Mouse (Mus musculus): ENCODE data around the gene B3gntl1. TPM values are rescaled to one million over a fixed set of nuclear protein-coding genes. Genes with fewer than 3 reads are reported as not detected.
"Not testable (repeated sequence)": the region's sequence is repeated elsewhere in the genome, so short reads cannot be mapped to it uniquely, and the experiment has no call there.

Gene B3gntl1
- polyA plus RNA-seq, 1 experiment from 2014 or later: 9.1 TPM

DNA sequence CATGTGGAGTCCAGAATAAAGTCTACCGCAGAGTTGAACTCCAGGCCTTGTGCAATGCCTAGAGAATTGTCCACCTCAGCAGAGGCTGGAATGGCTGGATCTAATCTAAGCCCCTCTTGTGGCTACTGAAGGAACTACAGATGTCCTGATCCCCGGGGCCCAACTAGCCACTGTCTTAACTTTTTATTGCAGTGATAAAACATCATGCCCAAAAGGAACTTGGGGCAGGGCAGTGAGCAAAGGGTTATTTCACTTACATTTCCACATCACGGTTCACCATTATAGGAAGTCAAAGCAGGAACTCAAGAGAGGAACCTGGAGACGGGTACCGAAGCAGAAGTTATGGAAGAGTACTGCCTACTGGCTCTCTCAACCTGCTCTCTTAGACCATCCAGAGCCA is 7.8 kb upstream of the B3gntl1 start:
- no peak overlapping the region for H3K4me2 ChIP-seq (replicated peaks)
- H3K4me3 ChIP-seq: no peak overlapping the region
- H3K9ac ChIP-seq: no peak overlapping the region
- H3K4me1 ChIP-seq: no peaks in the 10 kb centered on the region
- ATAC-seq (ENCODE audit: insufficient number of reproducible peaks, insufficient read depth, low FRiP score, low TSS enrichment): no peak
- WGBS: 79% methylated on average over 5 of the region's 5 CpGs
- no peaks in the 10 kb centered on the region for H3K9me3 ChIP-seq
- H3K27ac ChIP-seq: no peak overlapping the region
- H3K36me3 ChIP-seq: no peaks in the 10 kb centered on the region
- no peaks in the 10 kb centered on the region for H3K27me3 ChIP-seq

DNA sequence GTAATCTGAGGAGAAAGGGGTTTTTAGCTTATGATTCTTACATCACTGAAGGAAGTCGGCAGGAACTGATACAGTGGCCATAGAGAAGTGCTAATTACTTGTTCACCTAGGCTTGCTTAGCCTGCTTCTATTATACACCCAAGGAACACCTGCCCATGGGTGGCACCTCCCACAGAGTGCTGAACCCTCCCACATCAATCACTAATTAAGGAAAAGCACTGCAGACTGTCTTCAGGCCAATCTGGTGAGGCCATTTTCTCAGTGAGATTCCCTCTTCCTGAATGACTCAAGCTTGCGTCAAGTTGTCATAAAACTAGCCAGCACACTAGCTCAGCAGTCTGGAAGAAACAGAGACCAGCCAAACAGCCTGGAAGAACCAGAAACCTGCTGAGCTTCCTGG is 6.6 kb upstream of the B3gntl1 start:
- no peak for ATAC-seq (ENCODE audit: insufficient number of reproducible peaks, insufficient read depth, low FRiP score, low TSS enrichment)
- WGBS: 81% methylated on average over 2 of the region's 2 CpGs
- no peak overlapping the region for H3K27ac ChIP-seq
- H3K9me3 ChIP-seq: no peaks in the 10 kb centered on the region
- no peaks in the 10 kb centered on the region for H3K27me3 ChIP-seq
- no peak overlapping the region for H3K9ac ChIP-seq
- no peaks in the 10 kb centered on the region for H3K4me1 ChIP-seq
- no peaks in the 10 kb centered on the region for H3K36me3 ChIP-seq
- no peak overlapping the region for H3K4me3 ChIP-seq
- no peak overlapping the region for H3K4me2 ChIP-seq (replicated peaks)

DNA sequence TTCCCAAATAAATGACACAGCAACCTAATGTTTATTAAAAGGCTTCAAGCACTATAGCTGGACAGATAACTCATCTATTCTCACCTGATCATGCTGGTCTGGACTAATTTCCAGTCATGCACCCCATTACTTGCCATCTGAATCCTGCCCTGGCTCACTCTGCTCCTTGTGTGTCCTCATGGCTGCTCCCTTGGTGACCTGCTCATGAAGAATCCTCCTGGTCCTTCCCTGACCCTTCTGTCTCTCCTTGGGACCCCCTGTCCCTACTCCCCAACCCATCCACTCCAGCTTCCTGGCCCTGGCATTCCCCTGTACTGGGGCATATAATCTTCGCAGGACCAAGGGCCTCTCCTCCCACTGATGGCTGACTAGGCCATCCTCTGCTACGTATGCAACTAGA is 3.9 kb upstream of the B3gntl1 start:
- H3K36me3 ChIP-seq: no peaks in the 10 kb centered on the region

DNA sequence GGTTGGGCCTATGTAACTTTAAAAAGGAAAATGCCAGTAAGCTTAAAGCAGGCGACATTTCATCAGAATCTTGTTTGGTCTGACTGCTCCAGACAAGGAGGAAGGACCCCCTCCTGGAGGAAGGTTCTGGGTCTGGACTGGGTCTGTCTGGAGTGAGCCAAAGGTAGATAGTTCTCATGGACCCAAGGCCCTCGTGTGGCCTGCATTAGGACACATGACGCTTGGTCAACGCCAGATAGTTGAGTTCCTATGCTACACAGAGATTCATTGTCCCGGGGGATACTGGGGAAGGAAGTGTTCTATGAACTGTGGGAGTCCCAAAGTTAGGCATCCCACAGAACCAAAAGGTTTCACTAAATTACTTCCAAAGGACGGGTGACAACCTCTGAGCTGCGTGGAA is 676 bp upstream of the B3gntl1 start:
- 0 out of 2 replicates have a peak, but pooled peaks cover 2% of the 10 kb centered on the region for H3K4me1 ChIP-seq
- WGBS: 64% methylated on average over 7 of the region's 7 CpGs
- H3K27me3 ChIP-seq: no peaks in the 10 kb centered on the region
- peak overlapping the region; percentile 80 for H3K27ac ChIP-seq
- H3K9me3 ChIP-seq: no peaks in the 10 kb centered on the region
- peak overlapping the region; percentile 77 for H3K4me2 ChIP-seq (replicated peaks)
- peak overlapping the region; percentile 73; the same call in 1 of the 2 replicates for H3K9ac ChIP-seq
- ATAC-seq (ENCODE audit: insufficient number of reproducible peaks, insufficient read depth, low FRiP score, low TSS enrichment): no peak
- H3K4me3 ChIP-seq: peak overlapping the region; percentile 69
- peaks cover 3% of the 10 kb centered on the region; the same call in 1 of the 2 replicates for H3K36me3 ChIP-seq

More for the DNA sequence above, 3.9 kb upstream of the B3gntl1 start:
- H3K9ac ChIP-seq: no peak overlapping the region
- no peaks in the 10 kb centered on the region for H3K9me3 ChIP-seq
- no peak overlapping the region for H3K4me3 ChIP-seq
- H3K4me1 ChIP-seq: 0 out of 2 replicates have a peak, but pooled peaks cover 2% of the 10 kb centered on the region
- no peak overlapping the region for H3K27ac ChIP-seq
- ATAC-seq (ENCODE audit: insufficient number of reproducible peaks, insufficient read depth, low FRiP score, low TSS enrichment): no peak
- no peaks in the 10 kb centered on the region for H3K27me3 ChIP-seq
- 91% methylated on average over 2 of the region's 2 CpGs for WGBS
- H3K4me2 ChIP-seq (replicated peaks): no peak overlapping the region

DNA sequence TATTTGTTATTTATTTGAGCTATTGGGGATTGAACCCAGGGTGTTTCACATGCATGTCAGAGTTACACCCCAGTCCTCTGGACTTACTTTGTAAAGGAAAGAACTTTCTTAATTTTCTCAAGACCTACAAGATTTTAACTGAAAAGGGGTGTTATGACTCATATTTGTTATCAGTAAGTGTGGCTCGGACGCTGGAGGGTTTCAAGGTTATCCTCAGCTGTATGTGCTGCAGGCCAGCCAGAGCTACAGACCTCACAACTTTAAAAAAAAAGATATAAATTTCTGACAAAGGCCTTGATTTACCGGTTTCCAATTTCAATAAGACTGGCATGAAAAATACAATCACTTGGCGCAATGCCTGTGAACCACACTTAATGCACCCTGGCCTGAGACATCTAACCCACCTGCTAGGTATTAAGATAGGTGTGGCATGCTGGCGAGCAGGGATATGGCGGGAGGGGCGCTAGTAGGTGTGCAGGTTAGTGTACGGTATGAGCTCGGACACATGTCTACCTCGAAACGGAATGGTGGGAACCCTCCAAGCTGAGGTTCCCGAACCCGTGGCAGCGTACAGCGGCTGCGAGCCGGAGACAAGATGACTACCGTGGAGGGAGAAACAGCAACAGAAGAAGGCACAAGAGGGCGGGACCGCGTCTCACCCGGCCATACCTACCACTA is 502 bp downstream of the B3gntl1 start:
- peak; percentile 62 for ATAC-seq (ENCODE audit: insufficient number of reproducible peaks, insufficient read depth, low FRiP score, low TSS enrichment)
- WGBS: 3% methylated on average over 22 of the region's 22 CpGs
- Histone ChIP-seq H3K4me3 (peak overlapping the region; percentile 69), H3K9ac (peak overlapping the region; percentile 73), H3K4me2 (replicated peaks) (peak overlapping the region; percentile 77), H3K36me3 (peaks cover 3% of the 10 kb centered on the region; the same call in 1 of the 2 replicates), H3K27me3 (no peaks in the 10 kb centered on the region), H3K4me1 (0 out of 2 replicates have a peak, but pooled peaks cover 2% of the 10 kb centered on the region), H3K9me3 (no peaks in the 10 kb centered on the region), H3K27ac (peak overlapping the region; percentile 92)

DNA sequence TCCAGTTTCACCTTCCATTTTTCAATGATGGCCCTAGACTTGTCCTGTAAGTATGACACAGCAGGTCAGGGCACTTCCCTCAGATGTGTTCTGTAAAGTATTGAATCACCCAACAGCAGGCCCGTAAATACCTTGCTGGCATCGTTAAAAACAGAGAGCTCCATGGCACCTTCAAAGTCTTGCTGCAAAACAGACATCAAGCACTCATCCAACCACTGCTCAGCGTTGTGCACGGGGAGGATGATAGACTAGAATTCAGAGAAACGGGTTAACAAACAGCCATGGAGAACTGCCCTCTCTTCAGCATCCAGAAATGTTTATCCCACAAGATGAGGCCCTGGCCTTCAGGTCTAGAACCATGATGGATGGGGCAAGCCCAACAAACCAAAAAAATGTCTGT is 2.0 kb downstream of the B3gntl1 start:
- no peak for ATAC-seq (ENCODE audit: insufficient number of reproducible peaks, insufficient read depth, low FRiP score, low TSS enrichment)
- Histone ChIP-seq H3K4me3 (no peak overlapping the region), H3K9ac (no peak overlapping the region), H3K27ac (no peak overlapping the region), H3K9me3 (no peaks in the 10 kb centered on the region), H3K36me3 (peaks cover 3% of the 10 kb centered on the region; the same call in 1 of the 2 replicates), H3K4me2 (replicated peaks) (no peak overlapping the region), H3K27me3 (no peaks in the 10 kb centered on the region), H3K4me1 (0 out of 2 replicates have a peak, but pooled peaks cover 2% of the 10 kb centered on the region)
- WGBS: 91% methylated on average over 5 of the region's 5 CpGs

DNA sequence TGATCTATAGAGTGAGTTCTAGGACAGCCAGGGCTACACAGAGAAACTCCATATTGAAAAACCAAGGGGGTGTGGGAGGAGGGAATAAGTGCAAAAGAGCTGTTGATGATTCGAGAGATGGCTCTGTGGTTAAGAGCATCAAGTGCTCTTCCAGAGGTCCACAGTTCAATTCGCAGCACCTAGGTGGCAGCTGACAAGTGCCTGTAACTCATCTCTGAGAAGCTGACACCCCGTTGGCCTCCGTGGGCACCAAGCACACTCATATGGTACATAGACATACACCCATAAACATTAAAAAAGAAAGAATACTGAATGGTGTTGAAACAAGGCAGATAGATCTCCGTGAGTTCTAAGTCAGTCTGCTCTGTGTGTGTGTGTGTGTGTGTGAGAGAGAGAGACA is 4.2 kb downstream of the B3gntl1 start:
- H3K4me2 ChIP-seq (replicated peaks): no peak overlapping the region
- H3K4me1 ChIP-seq: 0 out of 2 replicates have a peak, but pooled peaks cover 2% of the 10 kb centered on the region
- no peaks in the 10 kb centered on the region for H3K9me3 ChIP-seq
- peaks cover 13% of the 10 kb centered on the region for H3K36me3 ChIP-seq
- no peak for ATAC-seq (ENCODE audit: insufficient number of reproducible peaks, insufficient read depth, low FRiP score, low TSS enrichment)
- no peaks in the 10 kb centered on the region for H3K27me3 ChIP-seq
- no peak overlapping the region for H3K27ac ChIP-seq
- no peak overlapping the region for H3K9ac ChIP-seq
- 94% methylated on average over 5 of the region's 5 CpGs for WGBS
- no peak overlapping the region for H3K4me3 ChIP-seq

DNA sequence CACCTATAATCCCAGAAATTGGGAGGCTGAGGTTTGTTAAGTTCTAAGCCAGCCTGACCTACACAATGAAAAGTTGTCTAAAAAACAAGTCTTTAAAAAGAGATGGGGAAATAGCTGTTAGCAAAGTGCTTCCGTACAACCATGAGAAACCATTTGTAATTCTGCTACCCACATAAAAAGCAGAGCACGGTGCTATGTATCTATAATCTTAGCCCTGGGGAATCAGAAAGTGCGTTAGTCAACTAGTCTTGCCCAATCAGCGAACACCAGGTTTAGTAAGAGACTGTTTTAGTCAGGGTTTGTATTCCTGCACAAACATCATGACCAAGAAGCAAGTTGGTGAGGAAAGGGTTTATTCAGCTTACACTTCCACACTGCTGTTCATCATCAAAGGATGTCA is 5.4 kb downstream of the B3gntl1 start:
- no peaks in the 10 kb centered on the region for H3K4me1 ChIP-seq

DNA sequence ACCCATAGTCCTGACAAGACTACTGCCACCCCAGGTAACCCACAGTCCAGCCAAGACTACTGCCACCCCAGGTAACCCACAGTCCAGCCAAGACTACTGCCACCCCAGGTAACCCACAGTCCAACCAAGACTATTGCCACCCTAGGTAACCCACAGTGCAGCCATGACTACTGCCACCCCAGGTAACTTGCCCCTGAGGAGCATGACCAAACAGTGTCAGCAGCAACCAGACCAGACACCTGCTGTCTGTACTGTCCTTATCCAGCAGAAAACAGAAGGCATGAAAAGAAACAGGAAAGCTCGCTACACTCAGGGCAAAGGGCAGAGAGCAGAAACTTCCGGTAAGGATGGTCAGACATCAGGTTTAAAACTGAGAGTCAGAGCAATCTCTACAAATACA is 11.8 kb downstream of the B3gntl1 start:
- H3K27me3 ChIP-seq: no peaks in the 10 kb centered on the region
- H3K9me3 ChIP-seq: no peaks in the 10 kb centered on the region
- peaks cover 9% of the 10 kb centered on the region for H3K36me3 ChIP-seq
- H3K27ac ChIP-seq: no peak overlapping the region
- WGBS: 84% methylated on average over 2 of the region's 2 CpGs
- no peak overlapping the region for H3K4me3 ChIP-seq
- no peaks in the 10 kb centered on the region for H3K4me1 ChIP-seq
- H3K4me2 ChIP-seq (replicated peaks): no peak overlapping the region
- no peak overlapping the region for H3K9ac ChIP-seq
- no peak for ATAC-seq (ENCODE audit: insufficient number of reproducible peaks, insufficient read depth, low FRiP score, low TSS enrichment)

More for the DNA sequence above, 5.4 kb downstream of the B3gntl1 start:
- H3K27me3 ChIP-seq: no peaks in the 10 kb centered on the region
- peaks cover 13% of the 10 kb centered on the region for H3K36me3 ChIP-seq
- no peak for ATAC-seq (ENCODE audit: insufficient number of reproducible peaks, insufficient read depth, low FRiP score, low TSS enrichment)
- H3K4me2 ChIP-seq (replicated peaks): no peak overlapping the region
- 87% methylated on average over 4 of the region's 4 CpGs for WGBS
- no peaks in the 10 kb centered on the region for H3K9me3 ChIP-seq
- H3K27ac ChIP-seq: no peak overlapping the region
- H3K9ac ChIP-seq: no peak overlapping the region
- H3K4me3 ChIP-seq: no peak overlapping the region

DNA sequence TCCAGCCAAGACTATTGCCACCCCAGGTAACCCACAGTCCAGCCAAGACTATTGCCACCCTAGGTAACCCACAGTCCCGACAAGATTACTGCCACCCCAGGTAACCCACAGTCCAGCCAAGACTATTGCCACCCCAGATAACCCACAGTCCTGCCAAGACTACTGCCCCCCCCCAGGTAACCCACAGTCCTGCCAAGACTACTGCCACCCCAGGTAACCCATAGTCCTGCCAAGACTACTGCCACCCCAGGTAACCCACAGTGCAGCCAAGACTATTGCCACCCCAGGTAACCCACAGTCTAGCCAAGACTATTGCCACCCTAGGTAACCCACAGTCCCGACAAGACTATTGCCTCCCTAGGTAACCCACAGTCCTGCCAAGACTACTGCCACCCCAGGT is 12.3 kb downstream of the B3gntl1 start:
- not testable (repeated sequence) for H3K4me1 ChIP-seq; ATAC-seq (ENCODE audit: insufficient number of reproducible peaks, insufficient read depth, low FRiP score, low TSS enrichment)
- WGBS: 87% methylated on average over 2 of the region's 2 CpGs

DNA sequence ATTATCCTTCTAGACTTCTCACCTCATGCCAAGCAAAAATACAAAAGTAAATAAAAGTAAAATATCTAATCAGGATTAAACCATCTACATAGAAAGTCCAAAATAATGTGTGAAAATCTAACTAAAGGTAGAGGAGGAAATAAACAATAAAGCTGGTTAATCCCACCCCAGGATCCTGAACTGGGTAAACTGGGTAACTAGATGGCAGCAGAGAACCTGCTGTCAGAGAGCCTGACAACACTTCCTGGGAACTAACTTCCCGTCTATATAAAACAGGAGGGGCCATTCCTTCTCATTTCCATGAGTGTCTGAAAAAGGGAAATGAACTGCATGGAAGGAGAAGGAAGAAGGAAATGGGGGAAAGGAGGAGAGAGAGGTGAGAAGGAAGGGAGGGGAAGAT is 14.8 kb downstream of the B3gntl1 start:
- Histone ChIP-seq H3K4me3 (no peak overlapping the region), H3K4me1 (0 out of 2 replicates have a peak, but pooled peaks cover 2% of the 10 kb centered on the region), H3K9ac (no peak overlapping the region), H3K36me3 (0 out of 2 replicates have a peak, but pooled peaks cover 2% of the 10 kb centered on the region), H3K9me3 (no peaks in the 10 kb centered on the region), H3K4me2 (replicated peaks) (no peak overlapping the region), H3K27me3 (no peaks in the 10 kb centered on the region), H3K27ac (no peak overlapping the region)
- no peak for ATAC-seq (ENCODE audit: insufficient number of reproducible peaks, insufficient read depth, low FRiP score, low TSS enrichment)
- 38% methylated on average over 1 of the region's 1 CpGs for WGBS

More for the DNA sequence above, 12.3 kb downstream of the B3gntl1 start:
- H3K4me2 ChIP-seq (replicated peaks); H3K9ac ChIP-seq; H3K4me3 ChIP-seq; H3K27me3 ChIP-seq; H3K27ac ChIP-seq; H3K9me3 ChIP-seq; H3K36me3 ChIP-seq: not testable (repeated sequence)

DNA sequence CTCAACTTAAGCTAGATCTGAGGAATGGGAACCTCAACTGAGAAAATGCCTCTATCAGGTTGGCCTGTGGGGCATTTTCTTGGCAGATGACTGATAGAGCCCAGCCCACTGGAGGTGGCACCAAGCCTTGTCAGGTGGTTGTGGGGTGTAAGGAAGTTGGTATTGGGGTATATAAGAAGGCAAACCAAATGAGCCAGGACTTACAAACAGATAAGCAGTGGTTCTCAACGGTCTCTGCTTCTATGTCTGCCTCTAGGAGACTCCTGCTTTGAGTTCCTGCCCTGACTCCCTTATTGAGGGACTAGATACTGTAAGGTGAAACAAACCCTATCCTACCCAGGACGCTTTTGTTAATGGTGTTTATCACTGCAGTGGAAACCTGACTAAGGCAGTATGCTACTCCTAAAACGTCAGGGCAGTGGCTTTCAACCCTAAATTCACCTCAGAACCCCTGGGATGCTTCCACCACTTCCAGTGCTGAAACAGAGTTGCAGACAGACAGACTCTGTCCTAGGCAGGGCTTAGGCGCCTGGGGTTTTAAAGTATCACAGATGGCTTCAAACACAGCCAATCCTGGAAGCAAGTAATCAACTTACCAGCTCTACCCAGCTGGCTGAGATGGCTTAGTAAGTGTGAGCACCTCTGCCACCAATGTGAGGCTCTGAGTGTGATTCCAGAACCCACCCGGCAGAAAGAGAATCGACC is 17.0 kb downstream of the B3gntl1 start:
- Histone ChIP-seq H3K9me3 (no peaks in the 10 kb centered on the region), H3K36me3 (0 out of 2 replicates have a peak, but pooled peaks cover 2% of the 10 kb centered on the region), H3K27me3 (no peaks in the 10 kb centered on the region), H3K27ac (no peak overlapping the region), H3K4me3 (no peak overlapping the region), H3K4me1 (0 out of 2 replicates have a peak, but pooled peaks cover 5% of the 10 kb centered on the region), H3K9ac (no peak overlapping the region), H3K4me2 (replicated peaks) (no peak overlapping the region)
- WGBS: 82% methylated on average over 6 of the region's 6 CpGs
- no peak for ATAC-seq (ENCODE audit: insufficient number of reproducible peaks, insufficient read depth, low FRiP score, low TSS enrichment)

All from embryonic facial prominence, embryonic 12.5 days (tissue).